Mouse (Mus musculus) cerebellum, adult 2 months (tissue): ENCODE measurements around the gene Cfap61. TPM values are rescaled to one million over a fixed set of nuclear protein-coding genes. Genes with fewer than 3 reads are reported as not detected.

Experiments used
- DNase-seq, 2 experiments: peaks; one replicate each; pipeline ENCODE4 v3.0.0; 2021
- H3K27ac ChIP-seq: fragments of 200-500 bp; 2 replicates; pipeline ENCODE4 v1.5.1; 2012; ENCODE audit warnings: low read length, control low read depth, inconsistent platforms; ENCODE audit not compliant: insufficient read depth
- H3K27me3 ChIP-seq: fragments of 200-500 bp; 2 replicates; pipeline ENCODE4 v1.6.1; 2012; ENCODE audit warnings: inconsistent platforms, mild to moderate bottlenecking, low read length, moderate library complexity; ENCODE audit not compliant: control insufficient read depth, insufficient read depth
- H3K4me1 ChIP-seq: fragments of 200-500 bp; 2 replicates; pipeline ENCODE4 v1.6.1; 2011; ENCODE audit warnings: low read length; ENCODE audit not compliant: control insufficient read depth, insufficient read depth
- H3K4me3 ChIP-seq: fragments of 200-500 bp; replicated peaks from 2 replicates; pipeline ENCODE3; 2011; ENCODE audit warnings: mild to moderate bottlenecking, low read depth, low read length, control low read depth; ENCODE audit not compliant: insufficient read depth
- CTCF ChIP-seq: fragments of 200-500 bp; IDR thresholded peaks from 2 replicates; pipeline ENCODE4 v1.5.1; 2011; ENCODE audit warnings: low read depth, mild to moderate bottlenecking, control low read depth, low read length, moderate library complexity, borderline replicate concordance; ENCODE audit not compliant: insufficient read depth
- POLR2A ChIP-seq: fragments of 200-500 bp; IDR thresholded peaks from 2 replicates; pipeline ENCODE4 v1.6.1; 2011; ENCODE audit warnings: low read length, control low read depth, borderline replicate concordance; ENCODE audit not compliant: insufficient read depth
- WGBS: fragments of 180-500 bp; shearing (Covaris S2); methylation state at CpG from one replicate; pipeline ENCODE4 v1.1.7; 2018; 5-methylcytosine and 5-hydroxymethylcytosine counted together
- polyA plus RNA-seq: library from polyadenylated mRNA; depleted of rRNA; stranded (reverse); fragments of >200 nt; gene quantifications from 2 replicates; pipeline ENCODE4 v1.2.3, GENCODE M21; 2012

Gene Cfap61
- polyA plus RNA-seq, 1 experiment = 1.0 TPM

DNA sequence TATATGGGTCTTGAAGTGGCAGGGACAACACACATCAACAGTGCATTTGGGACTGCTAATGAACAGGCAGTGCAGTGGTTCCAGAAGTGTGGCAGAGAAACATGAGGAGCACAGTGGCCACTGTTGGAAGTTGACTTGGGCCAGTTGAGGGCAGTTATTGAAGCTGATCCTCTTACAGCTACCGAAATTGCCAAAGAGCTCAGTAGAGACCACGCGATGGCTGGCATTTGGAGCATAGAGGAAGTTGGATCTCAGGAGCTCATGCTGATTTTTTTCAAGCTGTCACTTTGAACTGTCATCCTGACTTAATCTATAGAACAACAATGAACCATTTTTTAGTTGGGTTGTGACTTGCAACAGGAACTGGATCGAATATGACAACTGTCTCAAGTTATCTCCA lies 145.7 kb downstream of the Cfap61 start:
- H3K4me3 ChIP-seq = no peak overlapping the region
- H3K27ac ChIP-seq = no peak overlapping the region
- TF ChIP-seq POLR2A = no peak
- TF ChIP-seq CTCF = no peak
- 95% methylated on average over 4 of the region's 4 CpGs for WGBS
- no peak for DNase-seq
- H3K4me1 ChIP-seq = no peaks in the 10 kb centered on the region
- H3K27me3 ChIP-seq = no peaks in the 10 kb centered on the region

GRCm38 (mm10) chr2:146083326-146083871 lies 148.8 kb downstream of the Cfap61 start:
- TF ChIP-seq POLR2A = no peak
- TF ChIP-seq CTCF = no peak
- H3K27ac ChIP-seq = no peak overlapping the region
- H3K4me1 ChIP-seq = no peaks in the 10 kb centered on the region
- 67% methylated on average over 6 of the region's 6 CpGs for WGBS
- DNase-seq = no peak
- H3K4me3 ChIP-seq = no peak overlapping the region
- H3K27me3 ChIP-seq = no peaks in the 10 kb centered on the region

- H3K4me3 ChIP-seq = no peak overlapping the region
- no peak for TF ChIP-seq POLR2A
- TF ChIP-seq CTCF = no peak
- no peaks in the 10 kb centered on the region for H3K4me1 ChIP-seq
- no peak for DNase-seq
- no peaks in the 10 kb centered on the region for H3K27me3 ChIP-seq
- 95% methylated on average over 1 of the region's 1 CpGs for WGBS
- no peak overlapping the region for H3K27ac ChIP-seq
Observed at GRCm38 (mm10) chr2:146087411-146087810, 152.8 kb downstream of the Cfap61 start.

- Histone ChIP-seq H3K27me3 (no peaks in the 10 kb centered on the region), H3K27ac (no peak overlapping the region), H3K4me1 (no peaks in the 10 kb centered on the region), H3K4me3 (no peak overlapping the region)
- no peak for DNase-seq
- TF ChIP-seq CTCF (no peak), POLR2A (no peak)
- WGBS = 68% methylated on average over 6 of the region's 6 CpGs
Observed at GRCm38 (mm10) chr2:146089157-146089692, 154.6 kb downstream of the Cfap61 start.

- H3K27ac ChIP-seq = no peak overlapping the region
- WGBS = 97% methylated on average over 5 of the region's 5 CpGs
- TF ChIP-seq CTCF = no peak
- TF ChIP-seq POLR2A = no peak
Observed at GRCm38 (mm10) chr2:146097532-146097931, 162.9 kb downstream of the Cfap61 start.

DNA sequence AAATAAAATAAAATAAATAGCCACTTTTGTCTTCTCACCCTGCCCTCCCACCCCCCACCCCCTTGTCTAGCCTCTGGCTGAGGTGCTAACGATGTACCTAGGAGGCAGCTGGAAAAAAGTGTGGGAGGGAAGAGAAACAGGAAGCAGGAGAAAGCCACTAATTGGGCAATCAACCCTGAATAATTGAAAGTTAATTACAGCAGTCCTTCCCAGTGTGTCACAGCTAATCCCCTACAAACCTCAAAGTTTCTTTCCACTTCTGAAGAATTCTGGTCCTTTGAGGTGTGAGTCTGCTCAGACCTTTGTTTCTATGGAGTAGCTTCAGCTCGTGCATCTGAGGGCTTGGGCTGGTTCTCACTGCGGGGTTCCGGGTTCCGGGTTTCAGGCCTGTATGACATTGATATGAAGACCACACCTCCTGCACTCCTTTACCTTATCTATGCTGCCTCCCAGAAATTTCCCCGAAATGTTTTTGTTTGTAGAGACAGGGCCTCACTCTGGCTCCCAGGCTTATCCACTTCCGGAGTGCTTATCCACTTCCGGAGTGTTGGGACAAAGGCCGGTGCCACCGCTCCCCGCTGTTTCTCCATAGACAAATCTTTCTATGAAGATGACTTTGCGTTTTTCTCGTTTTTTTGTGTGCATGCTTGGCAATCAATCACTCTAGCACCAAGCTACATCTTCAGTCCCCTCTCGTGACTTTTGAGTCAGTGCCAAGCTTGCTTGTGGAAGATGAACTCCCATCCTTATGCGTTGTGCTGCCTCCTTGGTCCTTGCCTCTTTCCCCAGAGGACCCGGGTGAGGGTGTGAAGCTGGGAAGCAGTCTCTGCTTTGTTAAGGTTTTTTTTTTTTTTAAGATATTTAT lies 164.5 kb downstream of the Cfap61 start:
- WGBS = 72% methylated on average over 16 of the region's 16 CpGs
- Histone ChIP-seq H3K4me1 (no peaks in the 10 kb centered on the region), H3K27ac (no peak overlapping the region), H3K27me3 (no peaks in the 10 kb centered on the region), H3K4me3 (no peak overlapping the region)
- no peak for DNase-seq
- TF ChIP-seq POLR2A (no peak), CTCF (no peak)

More at GRCm38 (mm10) chr2:146097532-146097931, 162.9 kb downstream of the Cfap61 start:
- Histone ChIP-seq H3K4me1 (no peaks in the 10 kb centered on the region), H3K27me3 (no peaks in the 10 kb centered on the region), H3K4me3 (no peak overlapping the region)
- no peak for DNase-seq

- TF ChIP-seq CTCF (no peak), POLR2A (no peak)
- whole genome bisulfite sequencing = 97% methylated on average over 3 of the region's 3 CpGs
- DNase-seq = no peak
Observed at GRCm38 (mm10) chr2:146099838-146100237, 165.3 kb downstream of the Cfap61 start.

DNA sequence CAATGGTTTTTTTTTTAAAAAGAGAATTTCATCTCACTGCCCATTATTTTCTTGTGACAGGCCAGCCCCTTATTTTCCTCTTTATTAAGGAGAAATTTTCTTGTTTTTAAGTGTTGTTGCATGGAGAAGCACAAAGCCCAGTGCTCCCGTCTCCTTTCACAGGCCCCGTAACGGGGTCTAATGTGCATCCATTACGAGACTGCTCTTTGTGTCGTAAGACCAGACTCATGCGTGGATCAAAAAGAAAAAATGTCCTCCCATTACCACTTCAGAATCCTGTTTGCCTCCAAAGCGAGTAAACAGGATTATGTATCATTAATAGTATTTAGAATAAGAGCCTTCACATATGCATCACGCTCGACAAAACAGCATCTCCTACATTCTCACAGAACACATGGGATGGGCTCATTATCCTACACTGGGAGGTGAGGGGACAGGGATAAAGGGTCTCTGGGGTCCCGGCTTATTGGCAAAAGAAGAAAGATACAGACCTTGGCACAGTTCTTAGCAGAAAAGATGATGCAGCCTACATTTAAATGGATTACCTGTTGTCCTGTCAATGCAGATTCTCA lies 166.0 kb downstream of the Cfap61 start:
- WGBS = 93% methylated on average over 10 of the region's 10 CpGs
- H3K27ac ChIP-seq = no peak overlapping the region
- no peak overlapping the region for H3K4me3 ChIP-seq
- no peaks in the 10 kb centered on the region for H3K4me1 ChIP-seq
- DNase-seq = no peak
- H3K27me3 ChIP-seq = no peaks in the 10 kb centered on the region
- TF ChIP-seq POLR2A (no peak), CTCF (no peak)

More at GRCm38 (mm10) chr2:146099838-146100237, 165.3 kb downstream of the Cfap61 start:
- H3K4me3 ChIP-seq = no peak overlapping the region
- no peak overlapping the region for H3K27ac ChIP-seq
- H3K27me3 ChIP-seq = no peaks in the 10 kb centered on the region
- H3K4me1 ChIP-seq = no peaks in the 10 kb centered on the region
